Mouse (Mus musculus) ES-Bruce4 (cell line): ENCODE measurements around the gene Renbp.

Experiments used
- CTCF ChIP-seq: IDR thresholded peaks from one replicate; pipeline ENCODE4 v1.8.1; 2011; ENCODE audit warnings: low read depth, low read length
- EP300 ChIP-seq: IDR thresholded peaks from 2 replicates; pipeline ENCODE4 v1.6.1; 2011; ENCODE audit warnings: low read depth, low read length; ENCODE audit not compliant: insufficient read depth

GRCm38 (mm10) chrX:73914827-73915703, 15.6 kb downstream of the Renbp start:
- TF ChIP-seq CTCF (no peak), EP300 (no peak)
